Mouse (Mus musculus): ENCODE data around the gene Capn7. TPM values are rescaled to one million over a fixed set of nuclear protein-coding genes. Genes with fewer than 3 reads are reported as not detected.

Gene Capn7
- total and polyA plus RNA-seq, 2 experiments from 2014 or later, result 55.9 to 73.7 TPM

- H3K9ac ChIP-seq (replicated peaks; ENCODE audit: low read length, poor library complexity, severe bottlenecking), result no peak overlapping the region
- DNase-seq (ENCODE audit: low spot score), result no peak
- no peak for TF ChIP-seq CTCF (IDR thresholded peaks at IDR 0.05)
- H3K4me2 ChIP-seq (ENCODE audit: low read depth, low read length, poor library complexity, severe bottlenecking), result no peak overlapping the region
- no peaks in the 10 kb centered on the region for H3K9me3 ChIP-seq (ENCODE audit: low read length)
- peaks cover 53% of the 10 kb centered on the region for H3K36me3 ChIP-seq (ENCODE audit: insufficient read depth, low read length)
- no peaks in the 10 kb centered on the region for H3K4me1 ChIP-seq (ENCODE audit: insufficient read depth, low read length)
- no peak overlapping the region for H3K27ac ChIP-seq (ENCODE audit: low read depth, low read length)
- WGBS, result 93% methylated on average over 7 of the region's 7 CpGs
- ATAC-seq (ENCODE audit: low FRiP score), result no peak
- H3K4me3 ChIP-seq (ENCODE audit: low read depth, low read length), result no peak overlapping the region
- no peaks in the 10 kb centered on the region for H3K27me3 ChIP-seq (ENCODE audit: insufficient read depth, low read length)
Measured at GRCm38 (mm10) chr14:31367951-31368350, 31.5 kb downstream of the Capn7 start.

- peaks cover 55% of the 10 kb centered on the region for H3K36me3 ChIP-seq (ENCODE audit: insufficient read depth, low read length)
- no peak overlapping the region for H3K9ac ChIP-seq (replicated peaks; ENCODE audit: low read length, poor library complexity, severe bottlenecking)
- DNase-seq (ENCODE audit: low spot score) (no peak), ATAC-seq (ENCODE audit: low FRiP score) (no peak)
- 85% methylated on average over 3 of the region's 3 CpGs for WGBS
- no peak overlapping the region for H3K4me3 ChIP-seq (ENCODE audit: low read depth, low read length)
- no peak overlapping the region for H3K4me2 ChIP-seq (ENCODE audit: low read depth, low read length, poor library complexity, severe bottlenecking)
- no peaks in the 10 kb centered on the region for H3K27me3 ChIP-seq (ENCODE audit: insufficient read depth, low read length)
- no peaks in the 10 kb centered on the region for H3K9me3 ChIP-seq (ENCODE audit: low read length)
- no peak for TF ChIP-seq CTCF (IDR thresholded peaks at IDR 0.05)
- H3K4me1 ChIP-seq (ENCODE audit: insufficient read depth, low read length), result no peaks in the 10 kb centered on the region
- no peak overlapping the region for H3K27ac ChIP-seq (ENCODE audit: low read depth, low read length)
Measured at GRCm38 (mm10) chr14:31369377-31369776, 32.9 kb downstream of the Capn7 start.

- no peak for TF ChIP-seq CTCF (IDR thresholded peaks at IDR 0.05)
- WGBS, result 91% methylated on average over 6 of the region's 6 CpGs
- Histone ChIP-seq H3K9me3 (ENCODE audit: low read length) (no peaks in the 10 kb centered on the region), H3K27me3 (ENCODE audit: insufficient read depth, low read length) (no peaks in the 10 kb centered on the region), H3K4me3 (ENCODE audit: low read depth, low read length) (no peak overlapping the region), H3K4me1 (ENCODE audit: insufficient read depth, low read length) (no peaks in the 10 kb centered on the region), H3K27ac (ENCODE audit: low read depth, low read length) (no peak overlapping the region), H3K4me2 (ENCODE audit: low read depth, low read length, poor library complexity, severe bottlenecking) (no peak overlapping the region), H3K36me3 (ENCODE audit: insufficient read depth, low read length) (peaks cover 78% of the 10 kb centered on the region), H3K9ac (replicated peaks; ENCODE audit: low read length, poor library complexity, severe bottlenecking) (no peak overlapping the region)
- DNase-seq (ENCODE audit: low spot score) (no peak), ATAC-seq (ENCODE audit: low FRiP score) (no peak)
Measured at GRCm38 (mm10) chr14:31374390-31374789, 38.0 kb downstream of the Capn7 start.

- DNase-seq (ENCODE audit: low spot score) (no peak), ATAC-seq (ENCODE audit: low FRiP score) (no peak)
- H3K4me1 ChIP-seq (ENCODE audit: insufficient read depth, low read length), result no peaks in the 10 kb centered on the region
- no peak overlapping the region for H3K4me2 ChIP-seq (ENCODE audit: low read depth, low read length, poor library complexity, severe bottlenecking)
- peaks cover 67% of the 10 kb centered on the region for H3K36me3 ChIP-seq (ENCODE audit: insufficient read depth, low read length)
- H3K27me3 ChIP-seq (ENCODE audit: insufficient read depth, low read length), result no peaks in the 10 kb centered on the region
- TF ChIP-seq CTCF (IDR thresholded peaks at IDR 0.05), result no peak
- no peak overlapping the region for H3K9ac ChIP-seq (replicated peaks; ENCODE audit: low read length, poor library complexity, severe bottlenecking)
- no peaks in the 10 kb centered on the region for H3K9me3 ChIP-seq (ENCODE audit: low read length)
- H3K4me3 ChIP-seq (ENCODE audit: low read depth, low read length), result no peak overlapping the region
- H3K27ac ChIP-seq (ENCODE audit: low read depth, low read length), result no peak overlapping the region
- WGBS, result 92% methylated on average over 3 of the region's 3 CpGs
Measured at GRCm38 (mm10) chr14:31376331-31376730, 39.9 kb downstream of the Capn7 start.

GRCm38 (mm10) chr14:31382276-31382675, 45.8 kb downstream of the Capn7 start:
- Histone ChIP-seq H3K9me3 (ENCODE audit: low read length) (no peaks in the 10 kb centered on the region), H3K4me3 (ENCODE audit: low read depth, low read length) (no peak overlapping the region), H3K36me3 (ENCODE audit: insufficient read depth, low read length) (peaks cover 32% of the 10 kb centered on the region), H3K27me3 (ENCODE audit: insufficient read depth, low read length) (no peaks in the 10 kb centered on the region), H3K4me2 (ENCODE audit: low read depth, low read length, poor library complexity, severe bottlenecking) (no peak overlapping the region), H3K27ac (ENCODE audit: low read depth, low read length) (no peak overlapping the region), H3K4me1 (ENCODE audit: insufficient read depth, low read length) (no peaks in the 10 kb centered on the region), H3K9ac (replicated peaks; ENCODE audit: low read length, poor library complexity, severe bottlenecking) (no peak overlapping the region)
- WGBS, result 85% methylated on average over 8 of the region's 8 CpGs
- no peak for TF ChIP-seq CTCF (IDR thresholded peaks at IDR 0.05)
- ATAC-seq (ENCODE audit: low FRiP score) (no peak), DNase-seq (ENCODE audit: low spot score) (no peak)

GRCm38 (mm10) chr14:31383470-31384050, 47.1 kb downstream of the Capn7 start:
- no peaks in the 10 kb centered on the region for H3K4me1 ChIP-seq (ENCODE audit: insufficient read depth, low read length)
- no peak overlapping the region for H3K27ac ChIP-seq (ENCODE audit: low read depth, low read length)
- ATAC-seq (ENCODE audit: low FRiP score), result no peak
- WGBS, result 78% methylated on average over 11 of the region's 11 CpGs
- DNase-seq (ENCODE audit: low spot score), result peak; percentile 39
- no peak overlapping the region for H3K9ac ChIP-seq (replicated peaks; ENCODE audit: low read length, poor library complexity, severe bottlenecking)
- H3K27me3 ChIP-seq (ENCODE audit: insufficient read depth, low read length), result no peaks in the 10 kb centered on the region
- H3K4me2 ChIP-seq (ENCODE audit: low read depth, low read length, poor library complexity, severe bottlenecking), result no peak overlapping the region
- H3K9me3 ChIP-seq (ENCODE audit: low read length), result no peaks in the 10 kb centered on the region
- no peak overlapping the region for H3K4me3 ChIP-seq (ENCODE audit: low read depth, low read length)
- H3K36me3 ChIP-seq (ENCODE audit: insufficient read depth, low read length), result peaks cover 29% of the 10 kb centered on the region
- TF ChIP-seq CTCF (IDR thresholded peaks at IDR 0.05), result no peak
